Mouse (Mus musculus) cortical plate, adult 2 months (tissue): ENCODE results near the gene Galnt10. TPM values are rescaled to one million over a fixed set of nuclear protein-coding genes. Genes with fewer than 3 reads are reported as not detected.
A peak's percentile ranks its signal among the peaks of the same experiment; 100 is the strongest.

Source experiments
- H3K27ac ChIP-seq: fragments of 200-500 bp; 2 replicates; pipeline ENCODE4 v1.5.1; 2012; ENCODE audit warnings: low read length, control low read depth, inconsistent platforms; ENCODE audit not compliant: insufficient read depth
- H3K4me1 ChIP-seq: fragments of 200-500 bp; 2 replicates; pipeline ENCODE4 v1.6.1; 2011; ENCODE audit warnings: low read length; ENCODE audit not compliant: control insufficient read depth, insufficient read depth
- H3K4me3 ChIP-seq: fragments of 200-500 bp; 2 replicates; pipeline ENCODE4 v1.5.1; 2011; ENCODE audit warnings: mild to moderate bottlenecking, low read length, control low read depth; ENCODE audit not compliant: insufficient read depth
- CTCF ChIP-seq: fragments of 200-500 bp; IDR thresholded peaks from 2 replicates; pipeline ENCODE4 v1.5.1; 2011; ENCODE audit warnings: mild to moderate bottlenecking, control low read depth, low read length; ENCODE audit not compliant: insufficient read depth; ENCODE audit errors: extremely low read depth
- POLR2A ChIP-seq: fragments of 200-500 bp; IDR thresholded peaks from 2 replicates; pipeline ENCODE4 v1.6.1; 2011; ENCODE audit warnings: mild to moderate bottlenecking, low read length, control low read depth; ENCODE audit not compliant: insufficient read depth; ENCODE audit errors: extremely low read depth
- polyA plus RNA-seq: library from polyadenylated mRNA; depleted of rRNA; stranded (reverse); fragments of >200 nt; gene quantifications from 2 replicates; pipeline ENCODE4 v1.2.3, GENCODE M21; 2012

Gene Galnt10
- polyA plus RNA-seq, 1 experiment = 6.4 TPM

DNA sequence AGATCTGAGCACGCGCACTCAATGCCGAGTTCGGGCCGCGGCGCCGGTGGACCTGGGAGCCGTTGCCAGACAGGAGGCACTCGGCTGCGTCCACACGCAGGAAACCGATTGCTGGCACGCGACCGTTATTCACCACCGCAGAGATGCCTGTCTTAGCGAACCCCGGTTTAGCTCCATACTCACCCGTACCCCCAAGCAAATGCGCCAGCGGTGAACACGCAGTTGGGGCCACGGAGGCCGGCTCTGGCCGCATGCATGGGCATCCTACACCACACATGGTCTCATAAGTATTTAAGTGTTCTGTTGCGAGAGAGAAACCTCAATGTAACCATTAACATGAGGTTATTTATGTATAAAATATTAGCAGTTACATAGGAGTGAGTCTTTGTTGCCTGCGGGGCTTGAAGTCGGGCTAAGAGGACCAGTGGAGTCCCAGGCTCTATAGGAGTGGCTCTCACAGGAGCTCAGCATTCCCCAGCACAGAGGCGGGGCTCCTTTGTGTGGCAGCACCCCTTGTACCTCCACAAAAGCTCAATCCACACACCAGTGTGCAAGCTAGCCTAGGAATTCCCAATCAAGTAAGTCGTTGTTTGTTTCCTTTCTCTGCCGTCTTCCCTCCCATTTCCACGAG, 182.8 kb downstream of the Galnt10 start:
- Histone ChIP-seq H3K27ac (no peak overlapping the region), H3K4me3 (0 out of 2 replicates have a peak overlapping the region, but pooled peaks have one; percentile 18), H3K4me1 (no peaks in the 10 kb centered on the region)
- TF ChIP-seq POLR2A (no peak), CTCF (no peak)

DNA sequence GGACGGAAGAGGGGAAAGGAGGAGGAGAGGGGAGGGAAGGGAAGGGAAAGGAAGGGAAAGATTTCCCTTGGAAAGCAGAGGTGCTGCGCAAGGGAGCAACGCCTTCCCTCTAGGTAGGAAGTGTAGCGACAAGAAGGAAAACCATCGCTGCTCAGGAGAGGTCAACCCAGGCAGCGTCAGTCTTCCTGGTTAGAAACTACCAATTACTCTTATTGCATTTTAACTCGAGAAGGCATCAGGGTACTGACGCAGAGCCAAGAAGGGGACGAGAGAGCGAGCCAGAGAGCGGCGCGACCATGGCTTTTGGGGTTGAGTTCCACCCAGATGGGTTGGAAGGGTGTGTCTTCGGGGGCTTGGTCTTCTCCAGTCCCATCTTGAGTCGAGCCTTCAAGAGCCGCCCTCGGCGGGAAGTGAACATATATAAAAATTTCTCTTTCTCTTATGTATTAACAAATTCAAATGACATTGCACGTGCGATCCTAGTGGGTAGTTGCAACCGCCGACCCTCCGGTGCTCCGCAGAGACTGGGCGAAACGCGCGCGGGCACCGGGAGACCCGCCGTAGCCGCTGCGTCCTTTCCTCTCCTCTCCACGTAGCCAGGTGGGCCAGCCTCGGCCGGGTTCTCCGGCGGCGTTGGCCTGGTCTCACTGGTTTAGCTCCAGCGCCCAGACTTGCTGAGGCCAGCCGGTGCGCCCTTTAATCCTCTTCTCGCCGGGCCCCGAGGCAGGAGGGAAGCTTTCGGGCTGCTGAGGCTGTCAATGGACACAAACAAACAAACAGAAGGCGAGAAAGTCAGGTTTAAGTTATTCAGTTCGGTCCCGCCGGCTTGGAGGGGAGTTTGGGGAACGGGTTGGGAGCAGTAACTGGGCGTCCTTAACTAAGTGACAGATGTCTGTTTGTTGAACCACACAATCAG, 184.0 kb downstream of the Galnt10 start:
- H3K4me1 ChIP-seq = no peaks in the 10 kb centered on the region
- no peak overlapping the region for H3K27ac ChIP-seq
- TF ChIP-seq CTCF = no peak
- no peak for TF ChIP-seq POLR2A
- H3K4me3 ChIP-seq = no peak overlapping the region

GRCm38 (mm10) chr11:57829871-57830775, 184.9 kb downstream of the Galnt10 start:
- no peak overlapping the region for H3K4me3 ChIP-seq
- TF ChIP-seq CTCF = no peak
- TF ChIP-seq POLR2A = no peak
- H3K4me1 ChIP-seq = no peaks in the 10 kb centered on the region
- H3K27ac ChIP-seq = no peak overlapping the region

DNA sequence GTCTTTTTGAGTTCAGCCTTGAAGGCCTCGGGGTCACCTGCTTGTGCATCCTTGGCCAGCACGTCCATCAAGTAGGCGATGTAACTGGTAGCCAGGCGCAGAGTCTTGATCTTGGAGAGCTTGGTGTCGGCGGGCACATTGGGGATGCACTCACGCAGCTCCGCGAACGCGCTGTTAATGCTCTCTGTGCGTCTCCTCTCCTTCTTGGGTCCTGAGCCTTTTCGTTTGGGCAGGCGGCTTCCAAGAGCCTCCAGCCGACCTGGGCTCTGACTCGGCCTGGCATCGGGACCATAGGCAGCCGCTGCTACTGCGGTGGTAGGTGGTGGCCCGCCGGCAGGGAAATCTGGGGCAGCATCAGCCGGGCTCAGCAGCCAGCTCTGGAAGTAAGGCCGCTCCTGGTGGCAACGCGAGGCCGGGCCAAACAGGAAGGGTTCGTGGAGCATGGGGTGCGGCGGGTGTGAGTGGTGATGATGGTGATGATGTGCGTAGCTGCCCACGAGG, 186.1 kb downstream of the Galnt10 start:
- TF ChIP-seq POLR2A (no peak), CTCF (no peak)
- H3K27ac ChIP-seq = no peak overlapping the region
- no peaks in the 10 kb centered on the region for H3K4me1 ChIP-seq
- no peak overlapping the region for H3K4me3 ChIP-seq

GRCm38 (mm10) chr11:57831861-57832260, 186.6 kb downstream of the Galnt10 start:
- no peak for TF ChIP-seq POLR2A
- TF ChIP-seq CTCF = no peak
- no peak overlapping the region for H3K27ac ChIP-seq
- H3K4me1 ChIP-seq = no peaks in the 10 kb centered on the region
- no peak overlapping the region for H3K4me3 ChIP-seq

DNA sequence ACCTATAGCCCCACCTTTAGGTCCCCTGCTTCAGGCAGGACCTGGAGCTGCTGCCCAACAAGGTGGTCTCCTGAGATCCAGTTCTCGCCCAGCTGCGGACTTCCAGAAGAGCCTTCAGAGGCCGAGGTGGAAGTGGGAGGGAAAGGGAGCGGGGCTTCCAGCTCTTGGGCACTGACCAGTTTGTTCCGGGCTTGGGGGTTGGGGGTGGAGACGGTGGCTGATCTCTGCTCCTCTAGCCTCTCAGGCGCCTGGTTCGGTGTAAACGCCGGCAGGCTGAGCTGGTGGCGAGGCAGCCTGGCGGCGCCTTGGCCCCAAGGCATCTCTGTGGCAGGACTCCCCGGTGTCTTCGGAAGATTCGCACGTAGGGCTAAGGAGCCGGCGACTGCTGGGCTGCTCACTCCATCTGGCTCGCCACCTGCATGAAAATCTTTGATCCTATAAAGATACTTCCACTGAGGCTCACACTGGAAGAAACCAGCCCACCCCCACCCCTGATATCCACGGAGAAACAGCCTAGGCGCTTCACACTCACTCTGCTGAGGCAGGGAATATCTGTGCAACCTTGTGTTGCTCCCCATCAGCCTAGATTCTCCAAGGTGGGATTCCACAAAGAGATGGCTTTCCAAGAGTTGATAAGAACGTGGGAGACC, 187.4 kb downstream of the Galnt10 start, which contains the start of gene Hand1:
Gene Hand1, minus strand, starts transcription at position 267 of the 650 bp plus-strand sequence.
- H3K4me1 ChIP-seq = no peaks in the 10 kb centered on the region
- no peak within 1 kb of the TSS for H3K4me3 ChIP-seq
- TF ChIP-seq POLR2A (no peak), CTCF (no peak)
- H3K27ac ChIP-seq = no peak within 1 kb of the TSS

DNA sequence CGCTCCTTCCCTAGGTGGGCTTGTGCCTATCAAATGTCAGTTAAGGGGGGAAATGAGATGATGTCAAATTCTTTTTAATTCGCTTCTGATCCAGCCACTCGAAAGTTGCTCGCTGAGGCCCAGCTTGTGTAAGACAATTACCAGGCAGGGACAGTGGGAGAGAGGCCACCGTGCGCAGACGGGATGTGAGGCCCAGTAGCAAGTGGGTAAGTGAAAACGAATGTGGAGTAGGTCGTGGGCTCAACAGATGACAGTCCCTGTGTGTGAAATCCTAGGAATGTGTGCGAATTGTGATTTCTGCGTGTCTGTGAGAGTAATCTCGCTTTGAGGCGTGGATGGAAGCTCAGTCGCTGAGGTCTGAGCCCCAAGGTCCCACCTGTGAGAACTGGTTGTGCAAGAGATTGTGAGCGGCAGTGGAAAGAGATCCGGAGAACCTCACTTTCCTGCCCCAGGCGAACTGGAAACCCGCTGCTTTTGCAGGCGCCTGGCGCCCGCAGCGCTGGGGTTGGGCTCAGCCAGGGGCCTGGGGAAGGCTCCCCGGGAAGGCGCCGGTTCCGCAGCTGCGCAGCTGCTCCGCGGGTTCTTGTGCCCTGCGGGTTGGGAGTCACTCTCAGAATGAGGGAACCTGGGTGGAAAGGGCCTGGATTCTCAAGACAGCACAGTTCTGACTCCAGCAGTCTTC, 188.2 kb downstream of the Galnt10 start:
- H3K4me3 ChIP-seq = no peak overlapping the region
- TF ChIP-seq POLR2A (no peak), CTCF (no peak)

GRCm38 (mm10) chr11:57834031-57834430, 188.8 kb downstream of the Galnt10 start:
- H3K4me1 ChIP-seq = no peaks in the 10 kb centered on the region
- H3K4me3 ChIP-seq = no peak overlapping the region
- TF ChIP-seq POLR2A (no peak), CTCF (no peak)
- H3K27ac ChIP-seq = no peak overlapping the region

More for the DNA sequence above, 188.2 kb downstream of the Galnt10 start:
- Histone ChIP-seq H3K4me1 (no peaks in the 10 kb centered on the region), H3K27ac (no peak overlapping the region)

GRCm38 (mm10) chr11:57835331-57835730, 190.1 kb downstream of the Galnt10 start:
- Histone ChIP-seq H3K4me3 (no peak overlapping the region), H3K4me1 (no peaks in the 10 kb centered on the region), H3K27ac (no peak overlapping the region)
- no peak for TF ChIP-seq CTCF
- no peak for TF ChIP-seq POLR2A
